Mouse (Mus musculus) embryonic stem cell, embryonic (primary cell): ENCODE data around the gene Ush2a.

ENCODE experiments used
- CTCF ChIA-PET, 4 experiments: fragments of 300-600 bp in 2 of 4; fragments of 350-600 bp in 2 of 4; sonication (Branson Sonifier 250); formaldehyde crosslinking; loops; one replicate each; lab custom pipeline; 2022; ENCODE audit warnings: inconsistent platforms in 2 of 4; lab: Charles Lee
- POLR2A ChIA-PET, 4 experiments: fragments of 300-600 bp in 2 of 4; fragments of 350-600 bp in 2 of 4; sonication (Branson Sonifier 250); formaldehyde crosslinking; loops; one replicate each; lab custom pipeline; 2022; ENCODE audit warnings: antibody characterized with exemption in 4 of 4, inconsistent platforms in 1 of 4; lab: Charles Lee

The Ush2a gene

GRCm38 (mm10) chr1:188815072-188815471, 553.2 kb downstream of the Ush2a start:
- CTCF ChIA-PET: no interaction called here
- POLR2A ChIA-PET: no interaction called here

GRCm38 (mm10) chr1:188824195-188824594, 562.4 kb downstream of the Ush2a start:
- CTCF ChIA-PET: interaction anchor here in 1 of 4 experiments (0.6 kb wide), 1 partner anchor 11 kb away, joined by 3 read pairs; no protein-coding TSS in a partner anchor
- POLR2A ChIA-PET: no interaction called here

- POLR2A ChIA-PET: no interaction called here
- CTCF ChIA-PET: no interaction called here
These were observed 563.2 kb downstream of the Ush2a start for GRCm38 (mm10) chr1:188824878-188825532.

GRCm38 (mm10) chr1:188830527-188831407, 568.9 kb downstream of the Ush2a start:
- ChIA-PET POLR2A (interaction anchor here in 1 of 4 experiments (0.6 kb wide), 1 partner anchor 10 kb away, joined by 3 read pairs; no protein-coding TSS in a partner anchor), CTCF (no interaction called here)

- CTCF ChIA-PET: no interaction called here
- POLR2A ChIA-PET: no interaction called here
These were observed 572.1 kb downstream of the Ush2a start for GRCm38 (mm10) chr1:188833906-188834305.

GRCm38 (mm10) chr1:188834770-188835169, 572.9 kb downstream of the Ush2a start:
- POLR2A ChIA-PET: no interaction called here

GRCm38 (mm10) chr1:188837613-188838295, 575.9 kb downstream of the Ush2a start:
- ChIA-PET CTCF (interaction anchor here in 2 of 4 experiments (0.6 to 0.7 kb wide), 3 partner anchors 30 to 390 kb away, joined by 3 to 6 read pairs (median 3); no protein-coding TSS in a partner anchor), POLR2A (interaction anchor here in 2 of 4 experiments (0.6 kb wide), 2 partner anchors 42 to 1558 kb away, joined by 3 read pairs; no protein-coding TSS in a partner anchor)

More at GRCm38 (mm10) chr1:188834770-188835169, 572.9 kb downstream of the Ush2a start:
- CTCF ChIA-PET: interaction anchor here in 1 of 4 experiments (0.6 kb wide), 1 partner anchor 360 kb away, joined by 3 read pairs; no protein-coding TSS in a partner anchor

- CTCF ChIA-PET: interaction anchor here in 1 of 4 experiments (1.0 kb wide), 1 partner anchor 13 kb away, joined by 3 read pairs; no protein-coding TSS in a partner anchor
- POLR2A ChIA-PET: no interaction called here
These were observed 585.4 kb downstream of the Ush2a start for GRCm38 (mm10) chr1:188847242-188847641.

GRCm38 (mm10) chr1:188852776-188853175, 591.0 kb downstream of the Ush2a start:
- ChIA-PET CTCF (interaction anchor here in 1 of 4 experiments (1.2 kb wide), 1 partner anchor 95 kb away, joined by 5 read pairs; no protein-coding TSS in a partner anchor), POLR2A (interaction anchor here in 1 of 4 experiments (1.1 kb wide), 1 partner anchor 50 kb away, joined by 3 read pairs; no protein-coding TSS in a partner anchor)

- ChIA-PET POLR2A (no interaction called here), CTCF (interaction anchor here in 2 of 4 experiments (0.7 to 1.3 kb wide), 2 partner anchors 93 to 331 kb away, joined by 3 to 4 read pairs; no protein-coding TSS in a partner anchor)
These were observed 592.4 kb downstream of the Ush2a start for GRCm38 (mm10) chr1:188854240-188854639.

GRCm38 (mm10) chr1:188855034-188855433, 593.2 kb downstream of the Ush2a start:
- ChIA-PET POLR2A (no interaction called here), CTCF (interaction anchor here in 2 of 4 experiments (0.6 to 1.3 kb wide), 2 partner anchors 50 to 93 kb away, joined by 3 to 4 read pairs; no protein-coding TSS in a partner anchor)

GRCm38 (mm10) chr1:188859718-188860117, 597.9 kb downstream of the Ush2a start:
- CTCF ChIA-PET: interaction anchor here in 2 of 4 experiments (0.5 to 0.7 kb wide), 2 partner anchors 13 to 16 kb away, joined by 3 read pairs; no protein-coding TSS in a partner anchor
- POLR2A ChIA-PET: no interaction called here

GRCm38 (mm10) chr1:188865881-188866280, 604.1 kb downstream of the Ush2a start:
- ChIA-PET POLR2A (no interaction called here), CTCF (no interaction called here)

GRCm38 (mm10) chr1:188866515-188866914, 604.7 kb downstream of the Ush2a start:
- POLR2A ChIA-PET: no interaction called here
- CTCF ChIA-PET: interaction anchor here in 1 of 4 experiments (0.6 kb wide), 1 partner anchor 133 kb away, joined by 3 read pairs; no protein-coding TSS in a partner anchor

- ChIA-PET CTCF (no interaction called here), POLR2A (no interaction called here)
These were observed 616.8 kb downstream of the Ush2a start for GRCm38 (mm10) chr1:188878531-188879055.

GRCm38 (mm10) chr1:188896906-188897551, 635.2 kb downstream of the Ush2a start:
- ChIA-PET POLR2A (no interaction called here), CTCF (no interaction called here)

- CTCF ChIA-PET: interaction anchor here in 2 of 4 experiments (0.5 to 0.6 kb wide), 2 partner anchors 65 to 143 kb away, joined by 3 read pairs; no protein-coding TSS in a partner anchor
- POLR2A ChIA-PET: no interaction called here
These were observed 642.3 kb downstream of the Ush2a start for GRCm38 (mm10) chr1:188904091-188904490.

GRCm38 (mm10) chr1:188906175-188906574, 644.4 kb downstream of the Ush2a start:
- ChIA-PET POLR2A (no interaction called here), CTCF (no interaction called here)
